Mouse (Mus musculus) cerebellum, adult 18-20 months (tissue): ENCODE data around the gene Pcdh15.

Experiments used
- DNase-seq, 2 experiments: peaks; one replicate each; pipeline ENCODE4 v3.0.0; 2021

Pcdh15 gene

GRCm38 (mm10) chr10:74023091-74023490 is 923.9 kb downstream of the Pcdh15 start:
- peak; percentile 49 to 68 for DNase-seq

- peak; percentile 5 to 6 for DNase-seq
These were observed 953.9 kb downstream of the Pcdh15 start for GRCm38 (mm10) chr10:74053059-74053458.

- no peak for DNase-seq
These were observed 987.5 kb downstream of the Pcdh15 start for GRCm38 (mm10) chr10:74086653-74087052.

GRCm38 (mm10) chr10:74098296-74098695 is 999.2 kb downstream of the Pcdh15 start:
- no peak for DNase-seq

- no peak for DNase-seq
These were observed 1015.0 kb downstream of the Pcdh15 start for GRCm38 (mm10) chr10:74114107-74114506.

GRCm38 (mm10) chr10:74116817-74117216 is 1017.7 kb downstream of the Pcdh15 start:
- no peak for DNase-seq

GRCm38 (mm10) chr10:74123421-74123820 is 1024.3 kb downstream of the Pcdh15 start:
- DNase-seq, result no peak

- no peak for DNase-seq
These were observed 1030.0 kb downstream of the Pcdh15 start for GRCm38 (mm10) chr10:74129192-74129591.

- no peak for DNase-seq
These were observed 1030.5 kb downstream of the Pcdh15 start for GRCm38 (mm10) chr10:74129665-74130064.

GRCm38 (mm10) chr10:74130805-74131204 is 1031.7 kb downstream of the Pcdh15 start:
- DNase-seq, result no peak

- DNase-seq, result no peak
These were observed 1048.8 kb downstream of the Pcdh15 start for GRCm38 (mm10) chr10:74147966-74148365.

- DNase-seq, result no peak
These were observed 1082.8 kb downstream of the Pcdh15 start for GRCm38 (mm10) chr10:74181921-74182320.

GRCm38 (mm10) chr10:74203650-74204049 is 1104.5 kb downstream of the Pcdh15 start:
- peak; percentile 28 to 34 for DNase-seq

GRCm38 (mm10) chr10:74217268-74217667 is 1118.1 kb downstream of the Pcdh15 start:
- no peak for DNase-seq

GRCm38 (mm10) chr10:74220439-74220838 is 1121.3 kb downstream of the Pcdh15 start:
- DNase-seq, result no peak

GRCm38 (mm10) chr10:74257716-74258446 is 1158.7 kb downstream of the Pcdh15 start:
- no peak for DNase-seq

GRCm38 (mm10) chr10:74258639-74259038 is 1159.5 kb downstream of the Pcdh15 start:
- no peak for DNase-seq

GRCm38 (mm10) chr10:74269637-74270269 is 1170.6 kb downstream of the Pcdh15 start:
- DNase-seq, result no peak

- DNase-seq, result no peak
These were observed 1171.8 kb downstream of the Pcdh15 start for GRCm38 (mm10) chr10:74270894-74271293.

GRCm38 (mm10) chr10:74304120-74304519 is 1205.0 kb downstream of the Pcdh15 start:
- DNase-seq, result no peak

GRCm38 (mm10) chr10:74305439-74306158 is 1206.5 kb downstream of the Pcdh15 start:
- no peak for DNase-seq

- no peak for DNase-seq
These were observed 1207.9 kb downstream of the Pcdh15 start for GRCm38 (mm10) chr10:74307035-74307434.

GRCm38 (mm10) chr10:74316091-74316490 is 1216.9 kb downstream of the Pcdh15 start:
- DNase-seq, result no peak

- DNase-seq, result no peak
These were observed 1236.3 kb downstream of the Pcdh15 start for GRCm38 (mm10) chr10:74335412-74335811.
